Mouse (Mus musculus): ENCODE measurements around the gene Olfr1029. TPM values are rescaled to one million over a fixed set of nuclear protein-coding genes. Genes with fewer than 3 reads are reported as not detected.
"Not testable (repeated sequence)": the region's sequence is repeated elsewhere in the genome, so short reads cannot be mapped to it uniquely, and the experiment has no call there.

Gene Olfr1029
- not detected in 2 replicates for total RNA-seq (2014; fragmentation: Nextera tagmentation)
- total RNA-seq (2017): not detected in 2 replicates

DNA sequence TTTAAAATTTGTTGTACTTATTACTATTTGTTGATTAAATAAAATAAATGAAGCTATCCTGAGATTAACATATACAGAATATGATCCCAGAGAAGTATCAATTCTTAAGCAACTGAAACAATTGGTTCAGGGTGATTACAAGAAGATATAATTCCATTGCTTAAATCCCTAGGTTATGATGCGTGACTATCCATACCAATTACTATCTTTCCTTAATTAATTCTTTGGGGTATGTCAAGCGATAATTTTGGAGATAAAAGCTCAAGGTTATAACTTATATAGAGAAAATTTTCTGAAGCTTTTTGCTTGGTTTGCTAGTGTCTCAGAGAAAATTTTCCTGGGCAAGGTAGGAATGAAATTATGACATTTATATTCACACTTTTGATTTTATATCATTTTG, at the start of gene Olfr1029:
Gene Olfr1029, plus strand, starts transcription at position 301 of the 400 bp plus-strand sequence.
- ATAC-seq (replicated peaks; ENCODE audit: low FRiP score, low TSS enrichment, poor library complexity, severe bottlenecking): no peak

DNA sequence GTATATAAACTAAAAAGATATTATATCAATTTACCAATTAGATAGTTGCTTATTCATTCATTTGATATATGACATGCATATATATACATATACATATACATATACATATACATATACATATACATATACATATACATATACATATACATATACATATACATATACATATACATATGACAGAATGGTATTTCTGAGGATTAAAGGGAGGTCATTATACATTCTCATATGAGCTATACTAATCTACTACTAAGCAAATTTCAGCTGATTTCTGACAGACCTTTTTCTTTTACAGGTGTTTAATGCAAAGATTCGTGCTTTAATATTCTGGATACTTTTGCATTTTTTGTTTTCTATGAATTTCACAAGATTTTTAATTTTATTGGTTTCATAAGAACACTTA, 23.6 kb upstream of the Olfr1029 start, which contains the start of gene Olfr1028:
Gene Olfr1028, plus strand, starts transcription at position 301 of the 400 bp plus-strand sequence.
- no peak for ATAC-seq (replicated peaks; ENCODE audit: low FRiP score, low TSS enrichment, poor library complexity, severe bottlenecking)

DNA sequence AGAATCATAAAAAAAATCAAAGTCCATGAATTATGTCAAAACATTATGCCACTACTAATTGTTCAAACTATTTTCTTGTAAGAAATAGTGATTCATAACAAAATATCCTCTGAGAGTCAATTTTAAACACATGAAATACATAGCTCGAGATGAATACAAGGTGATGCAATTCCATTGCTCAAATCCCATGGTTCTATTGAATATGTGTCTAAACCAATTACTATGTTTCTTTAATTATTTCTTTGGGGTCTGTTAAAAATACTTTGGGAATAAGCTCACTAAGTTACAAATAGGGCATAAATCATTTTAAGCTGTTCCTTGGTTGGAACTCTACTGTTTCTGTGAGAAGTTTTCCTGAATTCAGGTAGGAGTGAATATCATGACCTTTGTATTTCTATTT, 5.3 kb downstream of the Olfr1029 start, which contains the start of gene Olfr1030:
Gene Olfr1030, plus strand, starts transcription at position 301 of the 400 bp plus-strand sequence.
- no peak for ATAC-seq (replicated peaks; ENCODE audit: low FRiP score, low TSS enrichment, poor library complexity, severe bottlenecking)

DNA sequence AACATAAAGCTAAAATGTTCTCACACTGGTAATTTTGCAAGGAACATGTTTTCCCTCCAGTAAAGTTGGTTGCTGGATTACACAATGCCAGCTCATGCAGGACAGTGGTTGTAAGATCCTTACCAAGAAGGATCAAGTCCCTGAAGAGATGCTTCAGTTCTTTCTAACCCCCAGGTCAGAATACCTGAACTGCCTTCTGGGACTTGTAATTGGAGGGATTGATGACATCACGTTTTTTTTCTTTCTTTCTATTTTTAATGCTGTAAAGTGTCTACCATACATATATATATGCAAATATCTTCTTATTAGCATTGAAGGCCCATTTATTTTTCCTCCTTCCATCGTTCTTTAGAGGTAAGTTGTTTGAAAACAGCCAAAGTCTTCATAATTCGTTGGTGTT, 16.3 kb downstream of the Olfr1029 start, which contains the start of gene Olfr1031:
Gene Olfr1031, plus strand, starts transcription at position 301 of the 400 bp plus-strand sequence.
- ATAC-seq (replicated peaks; ENCODE audit: low FRiP score, low TSS enrichment, poor library complexity, severe bottlenecking): no peak

DNA sequence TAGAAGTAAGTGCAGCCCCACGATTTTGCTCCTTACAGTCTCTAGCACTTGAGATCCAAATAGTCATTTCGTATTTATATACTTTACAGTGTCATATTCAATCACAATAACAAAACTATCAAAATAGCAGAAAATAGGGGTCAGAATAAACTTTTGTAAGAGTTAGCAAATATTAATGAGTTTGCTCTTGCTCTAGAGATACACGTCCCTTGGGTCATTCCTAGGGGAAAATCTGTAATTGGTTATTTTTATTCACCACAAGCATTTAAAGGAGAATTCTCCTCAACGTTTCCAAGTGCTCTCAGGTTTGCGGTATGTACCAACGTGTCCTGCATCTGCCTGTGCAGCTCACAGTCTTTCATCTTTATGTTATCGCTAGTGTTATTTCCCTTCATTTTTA, 31.5 kb downstream of the Olfr1029 start, which contains the start of gene Olfr1032:
Gene Olfr1032, plus strand, starts transcription at position 301 of the 400 bp plus-strand sequence.
- ATAC-seq (replicated peaks; ENCODE audit: low FRiP score, low TSS enrichment, poor library complexity, severe bottlenecking): no peak

DNA sequence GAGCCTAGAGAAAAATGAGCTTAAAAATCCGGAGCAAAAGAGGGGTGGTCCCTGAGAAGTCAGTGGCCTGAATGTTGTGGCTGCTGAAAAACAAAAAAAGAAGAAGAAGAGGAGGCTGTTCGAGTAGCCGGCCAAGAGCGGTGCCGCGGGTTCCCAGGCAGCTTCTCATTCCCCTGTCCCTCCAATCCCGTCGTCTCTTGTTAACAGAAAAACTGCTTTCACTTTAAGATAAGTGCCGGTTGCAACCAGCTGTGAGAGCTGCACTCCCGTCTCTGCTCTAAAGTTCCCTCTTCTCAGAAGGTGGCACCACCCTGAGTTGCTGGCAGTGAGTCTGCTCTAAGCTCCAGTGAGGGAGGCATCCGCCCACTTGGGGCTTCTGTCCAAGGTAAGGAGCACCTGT, 46.7 kb downstream of the Olfr1029 start, which contains the start of gene Olfr1033:
Gene Olfr1033, plus strand, starts transcription at position 228 of the 400 bp plus-strand sequence.
- not testable (repeated sequence) for ATAC-seq (replicated peaks; ENCODE audit: low FRiP score, low TSS enrichment, poor library complexity, severe bottlenecking)

DNA sequence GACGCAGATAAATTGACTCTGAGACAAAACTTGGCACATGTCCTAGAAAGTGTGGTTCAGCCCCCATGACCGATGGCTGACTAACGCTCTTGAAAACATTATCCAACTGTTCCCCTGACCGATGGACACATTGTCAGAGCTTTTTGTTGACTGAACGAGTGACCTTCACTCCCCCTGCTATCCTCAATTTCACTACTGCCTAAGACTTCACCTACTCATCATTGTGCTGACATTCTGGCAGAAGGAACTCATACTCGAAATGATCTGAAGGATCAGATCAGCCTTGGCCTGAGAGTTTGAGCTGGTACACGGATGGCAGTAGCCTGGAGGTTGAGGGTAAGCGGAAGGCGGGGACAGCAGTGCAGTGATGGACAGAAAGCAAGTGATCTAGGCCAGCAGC, 47.8 kb downstream of the Olfr1029 start:
- not testable (repeated sequence) for ATAC-seq (replicated peaks; ENCODE audit: low FRiP score, low TSS enrichment, poor library complexity, severe bottlenecking)

Other genes with a start within 250 kb of the Olfr1029 start
- gene Olfr1012, start 211.1 kb upstream of the Olfr1029 start, total RNA-seq (2014; fragmentation: Nextera tagmentation): not detected in 2 replicates
- not detected in 2 replicates for gene Olfr1012, start 211.1 kb upstream of the Olfr1029 start, total RNA-seq (2017)
- not detected in 2 replicates for gene Olfr1013, start 206.8 kb upstream of the Olfr1029 start, total RNA-seq (2014; fragmentation: Nextera tagmentation)
- not detected in 2 replicates for gene Olfr1013, start 206.8 kb upstream of the Olfr1029 start, total RNA-seq (2017)
- gene Olfr1014, start 201.2 kb upstream of the Olfr1029 start, total RNA-seq (2014; fragmentation: Nextera tagmentation): not detected in 2 replicates
- not detected in 2 replicates for gene Olfr1014, start 201.2 kb upstream of the Olfr1029 start, total RNA-seq (2017)
- not detected in 2 replicates for gene Olfr1015, start 191.9 kb upstream of the Olfr1029 start, total RNA-seq (2014; fragmentation: Nextera tagmentation)
- not detected in 2 replicates for gene Olfr1015, start 191.9 kb upstream of the Olfr1029 start, total RNA-seq (2017)
- not detected in 2 replicates for gene Olfr1016, start 171.4 kb upstream of the Olfr1029 start, total RNA-seq (2014; fragmentation: Nextera tagmentation)
- gene Olfr1016, start 171.4 kb upstream of the Olfr1029 start, total RNA-seq (2017): not detected in 2 replicates
- gene Olfr1018, start 155.4 kb upstream of the Olfr1029 start, total RNA-seq (2014; fragmentation: Nextera tagmentation): not detected in 2 replicates
- gene Olfr1018, start 155.4 kb upstream of the Olfr1029 start, total RNA-seq (2017): not detected in 2 replicates
- gene Olfr1019, start 128.4 kb upstream of the Olfr1029 start, total RNA-seq (2014; fragmentation: Nextera tagmentation): not detected in 2 replicates
- gene Olfr1019, start 128.4 kb upstream of the Olfr1029 start, total RNA-seq (2017): not detected in 2 replicates
- gene Olfr1020, start 126.9 kb upstream of the Olfr1029 start, total RNA-seq (2014; fragmentation: Nextera tagmentation): not detected in 2 replicates
- not detected in 2 replicates for gene Olfr1020, start 126.9 kb upstream of the Olfr1029 start, total RNA-seq (2017)
- not detected in 2 replicates for gene Olfr1022, start 105.3 kb upstream of the Olfr1029 start, total RNA-seq (2014; fragmentation: Nextera tagmentation)
- not detected in 2 replicates for gene Olfr1022, start 105.3 kb upstream of the Olfr1029 start, total RNA-seq (2017)
- gene Olfr1023, start 88.3 kb upstream of the Olfr1029 start, total RNA-seq (2014; fragmentation: Nextera tagmentation): not detected in 2 replicates
- gene Olfr1023, start 88.3 kb upstream of the Olfr1029 start, total RNA-seq (2017): not detected in 2 replicates
- gene Olfr1024, start 68.8 kb upstream of the Olfr1029 start, total RNA-seq (2014; fragmentation: Nextera tagmentation): not detected in 2 replicates
- not detected in 2 replicates for gene Olfr1024, start 68.8 kb upstream of the Olfr1029 start, total RNA-seq (2017)
- gene Olfr1025-ps1, start 58.7 kb upstream of the Olfr1029 start, total RNA-seq (2014; fragmentation: Nextera tagmentation): not detected in 2 replicates
- gene Olfr1025-ps1, start 58.7 kb upstream of the Olfr1029 start, total RNA-seq (2017): not detected in 2 replicates
- not detected in 2 replicates for gene Olfr1026, start 52.3 kb upstream of the Olfr1029 start, total RNA-seq (2014; fragmentation: Nextera tagmentation)
- not detected in 2 replicates for gene Olfr1026, start 52.3 kb upstream of the Olfr1029 start, total RNA-seq (2017)
- gene Olfr1028, start 23.5 kb upstream of the Olfr1029 start, total RNA-seq (2014; fragmentation: Nextera tagmentation): not detected in 2 replicates
- not detected in 2 replicates for gene Olfr1028, start 23.5 kb upstream of the Olfr1029 start, total RNA-seq (2017)
- not detected in 2 replicates for gene Olfr1030, start 5.4 kb downstream of the Olfr1029 start, total RNA-seq (2014; fragmentation: Nextera tagmentation)
- not detected in 2 replicates for gene Olfr1030, start 5.4 kb downstream of the Olfr1029 start, total RNA-seq (2017)
- gene Olfr1031, start 16.4 kb downstream of the Olfr1029 start, total RNA-seq (2014; fragmentation: Nextera tagmentation): not detected in 2 replicates
- gene Olfr1031, start 16.4 kb downstream of the Olfr1029 start, total RNA-seq (2017): not detected in 2 replicates
- gene Olfr1032, start 31.6 kb downstream of the Olfr1029 start, total RNA-seq (2014; fragmentation: Nextera tagmentation): not detected in 2 replicates
- gene Olfr1032, start 31.6 kb downstream of the Olfr1029 start, total RNA-seq (2017): not detected in 2 replicates
- gene Olfr1033, start 46.7 kb downstream of the Olfr1029 start, total RNA-seq (2014; fragmentation: Nextera tagmentation): 0.09 TPM in 1 of 2 replicates, not detected in the other
- gene Olfr1033, start 46.7 kb downstream of the Olfr1029 start, total RNA-seq (2017): not detected in 2 replicates
- not detected in 2 replicates for gene Olfr1034, start 72.0 kb downstream of the Olfr1029 start, total RNA-seq (2014; fragmentation: Nextera tagmentation)
- gene Olfr1034, start 72.0 kb downstream of the Olfr1029 start, total RNA-seq (2017): not detected in 2 replicates
- not detected in 2 replicates for gene Olfr1036, start 100.1 kb downstream of the Olfr1029 start, total RNA-seq (2014; fragmentation: Nextera tagmentation)
- gene Olfr1036, start 100.1 kb downstream of the Olfr1029 start, total RNA-seq (2017): not detected in 2 replicates
- not detected in 2 replicates for gene Olfr1037, start 113.5 kb downstream of the Olfr1029 start, total RNA-seq (2014; fragmentation: Nextera tagmentation)
- not detected in 2 replicates for gene Olfr1037, start 113.5 kb downstream of the Olfr1029 start, total RNA-seq (2017)
- not detected in 2 replicates for gene Olfr1039, start 162.0 kb downstream of the Olfr1029 start, total RNA-seq (2014; fragmentation: Nextera tagmentation)
- gene Olfr1039, start 162.0 kb downstream of the Olfr1029 start, total RNA-seq (2017): not detected in 2 replicates
- not detected in 2 replicates for gene Olfr1040, start 172.8 kb downstream of the Olfr1029 start, total RNA-seq (2014; fragmentation: Nextera tagmentation)
- gene Olfr1040, start 172.8 kb downstream of the Olfr1029 start, total RNA-seq (2017): not detected in 2 replicates
- gene Olfr1042, start 187.9 kb downstream of the Olfr1029 start, total RNA-seq (2014; fragmentation: Nextera tagmentation): not detected in 2 replicates
- gene Olfr1042, start 187.9 kb downstream of the Olfr1029 start, total RNA-seq (2017): not detected in 2 replicates
- not detected in 2 replicates for gene Olfr1043, start 193.6 kb downstream of the Olfr1029 start, total RNA-seq (2014; fragmentation: Nextera tagmentation)
- gene Olfr1043, start 193.6 kb downstream of the Olfr1029 start, total RNA-seq (2017): not detected in 2 replicates
- gene Olfr1044, start 203.9 kb downstream of the Olfr1029 start, total RNA-seq (2014; fragmentation: Nextera tagmentation): not detected in 2 replicates
- gene Olfr1044, start 203.9 kb downstream of the Olfr1029 start, total RNA-seq (2017): not detected in 2 replicates
- gene Olfr52, start 211.8 kb downstream of the Olfr1029 start, total RNA-seq (2014; fragmentation: Nextera tagmentation): not detected in 2 replicates
- not detected in 2 replicates for gene Olfr52, start 211.8 kb downstream of the Olfr1029 start, total RNA-seq (2017)
- gene Olfr1045, start 229.1 kb downstream of the Olfr1029 start, total RNA-seq (2014; fragmentation: Nextera tagmentation): not detected in 2 replicates
- gene Olfr1045, start 229.1 kb downstream of the Olfr1029 start, total RNA-seq (2017): not detected in 2 replicates
- not detected in 2 replicates for gene Olfr1046, start 245.4 kb downstream of the Olfr1029 start, total RNA-seq (2014; fragmentation: Nextera tagmentation)
- not detected in 2 replicates for gene Olfr1046, start 245.4 kb downstream of the Olfr1029 start, total RNA-seq (2017)

Data from megakaryocyte-erythroid progenitor cell, adult 5-6 weeks (primary cell).